Mouse (Mus musculus): ENCODE results near the gene H2-DMb1. TPM values are rescaled to one million over a fixed set of nuclear protein-coding genes. Genes with fewer than 3 reads are reported as not detected.
"Not testable (repeated sequence)": the region's sequence is repeated elsewhere in the genome, so short reads cannot be mapped to it uniquely, and the experiment has no call there.

H2-DMb1 gene
- polyA plus RNA-seq, 1 experiment from 2014 or later, result 8.6 TPM

- no peak overlapping the region for H3K4me3 ChIP-seq (ENCODE audit: low read length)
- H3K36me3 ChIP-seq (ENCODE audit: insufficient read depth, low read length), result no peaks in the 10 kb centered on the region
- H3K9ac ChIP-seq (replicated peaks; ENCODE audit: low read length), result no peak overlapping the region
- H3K27ac ChIP-seq (ENCODE audit: low read length), result no peak overlapping the region
- peaks cover 17% of the 10 kb centered on the region; the same call in 1 of the 2 replicates for H3K4me1 ChIP-seq (ENCODE audit: insufficient read depth, low read length)
- WGBS, result 72% methylated on average over 4 of the region's 4 CpGs
- no peaks in the 10 kb centered on the region for H3K9me3 ChIP-seq (ENCODE audit: low read length)
- ATAC-seq (ENCODE audit: low FRiP score, low TSS enrichment), result no peak
- H3K4me2 ChIP-seq (replicated peaks; ENCODE audit: low read depth, low read length), result no peak overlapping the region
- peaks cover 18% of the 10 kb centered on the region for H3K27me3 ChIP-seq (ENCODE audit: insufficient read depth, low read length)
Observed at GRCm38 (mm10) chr17:34141448-34141847, 11.4 kb upstream of the H2-DMb1 start.

- 0 out of 2 replicates have a peak overlapping the region, but pooled peaks have one; percentile 20 for H3K27ac ChIP-seq (ENCODE audit: low read length)
- no peak overlapping the region for H3K9ac ChIP-seq (replicated peaks; ENCODE audit: low read length)
- 0 out of 2 replicates have a peak, but pooled peaks have one; percentile 25 for ATAC-seq (ENCODE audit: low FRiP score, low TSS enrichment)
- H3K4me3 ChIP-seq (ENCODE audit: low read length), result no peak overlapping the region
- 0 out of 2 replicates have a peak overlapping the region, but pooled peaks have one; percentile 29 for H3K4me2 ChIP-seq (replicated peaks; ENCODE audit: low read depth, low read length)
- H3K4me1 ChIP-seq (ENCODE audit: insufficient read depth, low read length), result peaks cover 17% of the 10 kb centered on the region; the same call in 1 of the 2 replicates
- no peaks in the 10 kb centered on the region for H3K36me3 ChIP-seq (ENCODE audit: insufficient read depth, low read length)
- H3K9me3 ChIP-seq (ENCODE audit: low read length), result no peaks in the 10 kb centered on the region
- WGBS, result 79% methylated on average over 7 of the region's 7 CpGs
- H3K27me3 ChIP-seq (ENCODE audit: insufficient read depth, low read length), result peaks cover 15% of the 10 kb centered on the region
Observed at GRCm38 (mm10) chr17:34142456-34143010, 10.3 kb upstream of the H2-DMb1 start.

GRCm38 (mm10) chr17:34143033-34143432 lies 9.8 kb upstream of the H2-DMb1 start, which contains the start of gene H2-DMb2:
TSS of gene H2-DMb2 (plus strand) at chr17:34143307.
- H3K4me3 ChIP-seq (ENCODE audit: low read length), result no peak within 1 kb of the TSS
- ATAC-seq (ENCODE audit: low FRiP score, low TSS enrichment), result peak; percentile 74
- H3K4me1 ChIP-seq (ENCODE audit: insufficient read depth, low read length), result peaks cover 17% of the 10 kb centered on the region; the same call in 1 of the 2 replicates
- WGBS, result 12% methylated on average over 7 of the region's 7 CpGs
- no peaks in the 10 kb centered on the region for H3K36me3 ChIP-seq (ENCODE audit: insufficient read depth, low read length)
- H3K9ac ChIP-seq (replicated peaks; ENCODE audit: low read length), result no peak within 1 kb of the TSS
- H3K9me3 ChIP-seq (ENCODE audit: low read length), result no peaks in the 10 kb centered on the region
- H3K27ac ChIP-seq (ENCODE audit: low read length), result 0 out of 2 replicates have a peak within 1 kb of the TSS, but pooled peaks have one; percentile 20
- H3K27me3 ChIP-seq (ENCODE audit: insufficient read depth, low read length), result peaks cover 15% of the 10 kb centered on the region
- H3K4me2 ChIP-seq (replicated peaks; ENCODE audit: low read depth, low read length), result peak within 1 kb of the TSS; percentile 29; the same call in 1 of the 2 replicates

- ATAC-seq (ENCODE audit: low FRiP score, low TSS enrichment), result no peak
- no peak overlapping the region for H3K27ac ChIP-seq (ENCODE audit: low read length)
- no peak overlapping the region for H3K9ac ChIP-seq (replicated peaks; ENCODE audit: low read length)
- H3K36me3 ChIP-seq (ENCODE audit: insufficient read depth, low read length), result no peaks in the 10 kb centered on the region
- peaks cover 17% of the 10 kb centered on the region; the same call in 1 of the 2 replicates for H3K4me1 ChIP-seq (ENCODE audit: insufficient read depth, low read length)
- 55% methylated on average over 5 of the region's 5 CpGs for WGBS
- H3K4me2 ChIP-seq (replicated peaks; ENCODE audit: low read depth, low read length), result peak overlapping the region; percentile 29; the same call in 1 of the 2 replicates
- H3K4me3 ChIP-seq (ENCODE audit: low read length), result no peak overlapping the region
- H3K9me3 ChIP-seq (ENCODE audit: low read length), result no peaks in the 10 kb centered on the region
- peaks cover 12% of the 10 kb centered on the region for H3K27me3 ChIP-seq (ENCODE audit: insufficient read depth, low read length)
Observed at GRCm38 (mm10) chr17:34143461-34143860, 9.4 kb upstream of the H2-DMb1 start.

GRCm38 (mm10) chr17:34144221-34144620 lies 8.7 kb upstream of the H2-DMb1 start:
- 72% methylated on average over 3 of the region's 4 CpGs for WGBS
- H3K9me3 ChIP-seq (ENCODE audit: low read length); ATAC-seq (ENCODE audit: low FRiP score, low TSS enrichment); H3K27me3 ChIP-seq (ENCODE audit: insufficient read depth, low read length); H3K9ac ChIP-seq (replicated peaks; ENCODE audit: low read length); H3K36me3 ChIP-seq (ENCODE audit: insufficient read depth, low read length); H3K27ac ChIP-seq (ENCODE audit: low read length); H3K4me3 ChIP-seq (ENCODE audit: low read length); H3K4me2 ChIP-seq (replicated peaks; ENCODE audit: low read depth, low read length): not testable (repeated sequence)
- H3K4me1 ChIP-seq (ENCODE audit: insufficient read depth, low read length), result peaks cover 13% of the 10 kb centered on the region; the same call in 1 of the 2 replicates

GRCm38 (mm10) chr17:34144960-34145371 lies 7.9 kb upstream of the H2-DMb1 start:
- peak; percentile 78 for ATAC-seq (ENCODE audit: low FRiP score, low TSS enrichment)
- H3K4me2 ChIP-seq (replicated peaks; ENCODE audit: low read depth, low read length), result no peak overlapping the region
- H3K9ac ChIP-seq (replicated peaks; ENCODE audit: low read length), result no peak overlapping the region
- no peak overlapping the region for H3K4me3 ChIP-seq (ENCODE audit: low read length)
- 0 out of 2 replicates have a peak, but pooled peaks cover 5% of the 10 kb centered on the region for H3K27me3 ChIP-seq (ENCODE audit: insufficient read depth, low read length)
- 47% methylated on average over 3 of the region's 3 CpGs for WGBS
- no peaks in the 10 kb centered on the region for H3K36me3 ChIP-seq (ENCODE audit: insufficient read depth, low read length)
- H3K27ac ChIP-seq (ENCODE audit: low read length), result peak overlapping the region; percentile 47; the same call in 1 of the 2 replicates
- H3K4me1 ChIP-seq (ENCODE audit: insufficient read depth, low read length), result peaks cover 6% of the 10 kb centered on the region; the same call in 1 of the 2 replicates
- H3K9me3 ChIP-seq (ENCODE audit: low read length), result no peaks in the 10 kb centered on the region

GRCm38 (mm10) chr17:34155534-34155933 lies 2.7 kb downstream of the H2-DMb1 start:
- Histone ChIP-seq H3K9ac (replicated peaks; ENCODE audit: low read length) (no peak overlapping the region), H3K27me3 (ENCODE audit: insufficient read depth, low read length) (no peaks in the 10 kb centered on the region), H3K4me2 (replicated peaks; ENCODE audit: low read depth, low read length) (no peak overlapping the region), H3K27ac (ENCODE audit: low read length) (no peak overlapping the region), H3K4me3 (ENCODE audit: low read length) (no peak overlapping the region), H3K4me1 (ENCODE audit: insufficient read depth, low read length) (no peaks in the 10 kb centered on the region), H3K9me3 (ENCODE audit: low read length) (no peaks in the 10 kb centered on the region), H3K36me3 (ENCODE audit: insufficient read depth, low read length) (no peaks in the 10 kb centered on the region)
- no peak for ATAC-seq (ENCODE audit: low FRiP score, low TSS enrichment)
- whole genome bisulfite sequencing, result 41% methylated on average over 5 of the region's 5 CpGs

- Histone ChIP-seq H3K27ac (ENCODE audit: low read length) (no peak overlapping the region), H3K36me3 (ENCODE audit: insufficient read depth, low read length) (no peaks in the 10 kb centered on the region), H3K4me3 (ENCODE audit: low read length) (no peak overlapping the region), H3K4me1 (ENCODE audit: insufficient read depth, low read length) (no peaks in the 10 kb centered on the region), H3K4me2 (replicated peaks; ENCODE audit: low read depth, low read length) (no peak overlapping the region), H3K27me3 (ENCODE audit: insufficient read depth, low read length) (no peaks in the 10 kb centered on the region), H3K9ac (replicated peaks; ENCODE audit: low read length) (no peak overlapping the region), H3K9me3 (ENCODE audit: low read length) (no peaks in the 10 kb centered on the region)
- ATAC-seq (ENCODE audit: low FRiP score, low TSS enrichment), result no peak
- 35% methylated on average over 9 of the region's 9 CpGs for WGBS
Observed at GRCm38 (mm10) chr17:34164202-34164895, 11.5 kb downstream of the H2-DMb1 start.

- H3K4me3 ChIP-seq (ENCODE audit: low read length), result no peak overlapping the region
- H3K27me3 ChIP-seq (ENCODE audit: insufficient read depth, low read length), result no peaks in the 10 kb centered on the region
- no peak overlapping the region for H3K27ac ChIP-seq (ENCODE audit: low read length)
- H3K4me1 ChIP-seq (ENCODE audit: insufficient read depth, low read length), result no peaks in the 10 kb centered on the region
- no peak overlapping the region for H3K4me2 ChIP-seq (replicated peaks; ENCODE audit: low read depth, low read length)
- no peak for ATAC-seq (ENCODE audit: low FRiP score, low TSS enrichment)
- no peaks in the 10 kb centered on the region for H3K36me3 ChIP-seq (ENCODE audit: insufficient read depth, low read length)
- 78% methylated on average over 6 of the region's 6 CpGs for WGBS
- H3K9ac ChIP-seq (replicated peaks; ENCODE audit: low read length), result no peak overlapping the region
- no peaks in the 10 kb centered on the region for H3K9me3 ChIP-seq (ENCODE audit: low read length)
Observed at GRCm38 (mm10) chr17:34165033-34165730, 12.3 kb downstream of the H2-DMb1 start.
